Mouse (Mus musculus) retina, adult 2 months (tissue): ENCODE data around the gene Trp53i13.
A peak's percentile ranks its signal among the peaks of the same experiment; 100 is the strongest.
"Not testable (repeated sequence)": the region's sequence is repeated elsewhere in the genome, so short reads cannot be mapped to it uniquely, and the experiment has no call there.

Experiments
- DNase-seq: peaks from one replicate; pipeline ENCODE4 v3.0.0-alpha.2; 2012; ENCODE audit warnings: low read depth, low spot score

The Trp53i13 gene

GRCm38 (mm10) chr11:77515637-77516552, at the start of gene Trp53i13:
Gene Trp53i13, minus strand, starts transcription at chr11:77515980.
- no peak for DNase-seq

GRCm38 (mm10) chr11:77545261-77545660, 29.5 kb upstream of the Trp53i13 start:
- DNase-seq = no peak

- DNase-seq = no peak
These were observed 16.5 kb upstream of the Trp53i13 start for GRCm38 (mm10) chr11:77532202-77532846.

- DNase-seq = no peak
These were observed 15.1 kb upstream of the Trp53i13 start for GRCm38 (mm10) chr11:77530862-77531261.

- DNase-seq = no peak
These were observed 13.9 kb upstream of the Trp53i13 start for GRCm38 (mm10) chr11:77529644-77530043.

GRCm38 (mm10) chr11:77528420-77528819, 12.6 kb upstream of the Trp53i13 start:
- DNase-seq = not testable (repeated sequence)

- DNase-seq = no peak
These were observed 10.2 kb upstream of the Trp53i13 start for GRCm38 (mm10) chr11:77525804-77526486.

GRCm38 (mm10) chr11:77520601-77521529, 5.1 kb upstream of the Trp53i13 start:
- DNase-seq = no peak

- DNase-seq = no peak
These were observed 3.3 kb upstream of the Trp53i13 start, which contains the start of gene Gm10392 for GRCm38 (mm10) chr11:77519043-77519442. Gene Gm10392, minus strand, starts transcription at chr11:77519198.

GRCm38 (mm10) chr11:77518051-77518798, 2.4 kb upstream of the Trp53i13 start:
- no peak for DNase-seq

GRCm38 (mm10) chr11:77516553-77517425, 1.0 kb upstream of the Trp53i13 start:
- DNase-seq = no peak

- no peak for DNase-seq
These were observed 746 bp downstream of the Trp53i13 start, which contains the start of gene Abhd15 for GRCm38 (mm10) chr11:77514832-77515636. Gene Abhd15, plus strand, starts transcription at chr11:77515121.

- DNase-seq = no peak
These were observed 1.4 kb downstream of the Trp53i13 start for GRCm38 (mm10) chr11:77514281-77514831.

GRCm38 (mm10) chr11:77513811-77514170, 2.0 kb downstream of the Trp53i13 start:
- no peak for DNase-seq

- DNase-seq = peak; percentile 69
These were observed 2.6 kb downstream of the Trp53i13 start for GRCm38 (mm10) chr11:77512891-77513810.

- DNase-seq = no peak
These were observed 4.4 kb downstream of the Trp53i13 start for GRCm38 (mm10) chr11:77511336-77511735.
